Mouse (Mus musculus): ENCODE measurements at regions not wholly inside any gene's neighbourhood (a gene's known extent, or its start where the extent isn't known, plus 50 kb on each side); places are given as distances from the start of the nearest gene placed in this dataset.

GRCm38 (mm10) chr1:101272365-101272764, 1499.8 kb downstream of the Cntnap5b start:
- DNase-seq, result peak in 1 of 2 experiments; percentile 11

DNA sequence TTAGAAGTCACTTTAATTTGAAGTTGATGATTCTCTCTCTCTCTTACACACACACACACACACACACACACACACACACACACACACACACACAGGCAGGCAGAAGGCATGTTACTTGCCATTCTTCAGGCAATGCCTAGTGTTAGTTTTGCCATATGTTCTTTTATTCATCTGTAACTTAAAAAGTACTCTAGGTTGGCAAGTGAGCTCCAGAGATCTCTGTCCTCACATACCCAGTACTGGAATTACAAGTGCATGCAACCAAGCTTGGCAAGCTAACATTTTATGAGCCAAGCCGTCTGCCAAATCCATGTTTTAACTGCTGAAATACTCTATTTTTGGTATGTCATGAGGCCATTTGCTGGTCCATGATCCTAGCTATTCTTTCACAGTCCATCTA, 1501.1 kb downstream of the Cntnap5b start:
- no peak for DNase-seq

DNA sequence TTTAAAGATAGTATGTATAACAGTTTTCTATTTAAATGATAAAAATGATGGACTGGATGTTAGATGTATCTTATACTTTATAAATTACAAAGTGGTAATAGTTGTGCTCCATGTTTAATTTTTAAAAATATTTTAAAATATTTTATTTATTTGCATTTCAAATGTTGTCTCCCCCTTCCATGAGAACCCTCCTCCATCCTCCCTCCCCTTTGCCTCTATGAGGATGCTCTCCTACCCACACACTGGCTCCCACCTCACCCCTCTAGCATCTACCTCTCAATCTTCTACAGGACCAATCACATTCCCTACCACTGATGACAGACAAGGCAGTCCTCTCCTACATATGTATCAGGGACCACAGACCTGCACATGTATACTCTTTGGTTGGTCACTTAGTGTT, 1512.9 kb downstream of the Cntnap5b start:
- DNase-seq, result no peak

Data from cerebellum, postnatal 10 days (tissue).